Comparison of ENCODE assay signal across 28 mouse cellular contexts in the genomic region with DNA sequence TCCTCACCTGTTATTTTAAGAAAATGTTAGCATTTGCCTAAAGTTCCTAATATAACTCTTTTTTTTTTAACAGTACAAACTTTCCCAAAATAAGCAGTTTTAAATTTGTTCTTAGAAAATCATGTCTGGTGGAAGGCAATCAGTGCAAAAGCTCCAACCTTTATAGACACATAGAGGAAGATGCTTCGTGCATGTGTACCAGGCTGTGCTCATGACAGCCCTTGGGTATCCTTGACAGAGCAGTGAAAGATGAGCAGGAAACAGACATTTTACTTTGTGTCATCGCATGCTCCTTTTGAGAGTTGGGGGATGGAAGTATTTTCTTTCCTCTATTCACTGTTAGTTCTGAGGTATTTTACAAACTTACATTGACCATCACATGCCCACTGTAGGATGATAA.
A peak's percentile ranks its signal among the peaks of the same experiment; 100 is the strongest.
DNase-seq lines count a peak whose midpoint lies in the region; ATAC-seq and TF ChIP-seq lines count a peak whose summit lies in the region.
"Had no signal": no experiment of that assay in that cellular context is flagged by ENCODE, and none has a peak within 500 bp of the region (broad histone marks: within the 10 kb centered on the region; RNA-seq: fewer than 3 reads in every experiment).

No protein-coding gene starts in this region.

- ATAC-seq in frontal cortex, adult (ENCODE audit: low TSS enrichment): peak; percentile 96
- ATAC-seq: activated CD4-positive, CD25-positive, alpha-beta regulatory T cell, adult 4 months; CD4-positive, CD25-positive, alpha-beta regulatory T cell, adult 4 months; forebrain, embryonic 13.5 days; forebrain, embryonic 15.5 days; Patski had no signal

- WGBS in forebrain, embryonic 10.5 days: 92% methylated on average over 2 of the region's 2 CpGs

- intact Hi-C loops in left cerebral cortex, adult 2 months (cut with DNase I): loop anchor here (5.0 kb wide), 1 partner anchor 114 kb away; no protein-coding TSS in a partner anchor
- intact Hi-C loops in left cerebral cortex, postnatal 14 days (cut with DNase I): no loop called here

- no peaks in the 10 kb centered on the region for H3K9me3 ChIP-seq in forebrain, embryonic 10.5 days
- H3K9me3 ChIP-seq: embryonic facial prominence, embryonic 13.5 days; embryonic facial prominence, embryonic 15.5 days; forebrain, embryonic 13.5 days; forebrain, embryonic 15.5 days had no signal

- no peaks in the 10 kb centered on the region for H3K4me1 ChIP-seq in forebrain, embryonic 10.5 days
- H3K4me1 ChIP-seq: embryonic facial prominence, embryonic 13.5 days; embryonic facial prominence, embryonic 15.5 days; forebrain, embryonic 13.5 days; forebrain, embryonic 15.5 days had no signal

- H3K27ac ChIP-seq in left cerebral cortex, adult 2 months: peak overlapping the region; percentile 58; the same call in 1 of the 2 replicates
- no peak overlapping the region for H3K27ac ChIP-seq in forebrain, embryonic 10.5 days
- H3K27ac ChIP-seq: embryonic facial prominence, embryonic 13.5 days; embryonic facial prominence, embryonic 15.5 days; forebrain, embryonic 13.5 days; forebrain, embryonic 15.5 days had no signal

- no peaks in the 10 kb centered on the region for H3K27me3 ChIP-seq in forebrain, embryonic 10.5 days (ENCODE audit: poor library complexity, severe bottlenecking)
- H3K27me3 ChIP-seq: CH12.LX; embryonic facial prominence, embryonic 13.5 days; embryonic facial prominence, embryonic 15.5 days; forebrain, embryonic 13.5 days; forebrain, embryonic 15.5 days; Patski had no signal

- H3K4me3 ChIP-seq in left cerebral cortex, adult 2 months: no peak overlapping the region
- no peak overlapping the region for H3K4me3 ChIP-seq in forebrain, embryonic 10.5 days
- H3K4me3 ChIP-seq: embryonic facial prominence, embryonic 13.5 days; embryonic facial prominence, embryonic 15.5 days; erythroblast, embryonic 14.5 days; forebrain, embryonic 13.5 days; forebrain, embryonic 15.5 days had no signal

- TF ChIP-seq CTCF in left cerebral cortex, adult 2 months (IDR thresholded peaks at IDR 0.05): no peak

- DNase-seq in frontal cortex, postnatal 10 days (ENCODE audit: low spot score in 2 of 2): no peak
- DNase-seq in left cerebral cortex, adult 2 months (ENCODE audit: extremely low spot score in 1 of 2, low spot score in 2 of 2): no peak
- no peak for DNase-seq in left cerebral cortex, postnatal 14 days (ENCODE audit: low spot score in 2 of 2)
- DNase-seq in right cerebral cortex, postnatal 25 days: peak; percentile 4
- no peak for DNase-seq in right cerebral cortex, postnatal 4 days
- DNase-seq in forebrain, embryonic 10.5 days (ENCODE audit: extremely low spot score, low spot score): no peak
- DNase-seq: adrenal gland, adult 8-10 months; adrenal gland, postnatal 14 days; adrenal gland, postnatal 36 days; B cell, adult 2 months; cerebellum, adult 11 months; cerebellum, adult 18-20 months; cerebellum, adult 8-10 months; cerebellum, adult 9-11 months; cerebellum, postnatal 14 days; cerebellum, postnatal 36 days; embryo, embryonic 11 days had no signal

- H3K36me3 ChIP-seq in forebrain, embryonic 10.5 days (replicated peaks): no peaks in the 10 kb centered on the region
- H3K36me3 ChIP-seq: embryonic facial prominence, embryonic 13.5 days; embryonic facial prominence, embryonic 15.5 days; forebrain, embryonic 15.5 days; G1E had no signal
